Mouse (Mus musculus) 3134 (cell line): ENCODE measurements at regions not wholly inside any gene's neighbourhood (a gene's known extent, or its start where the extent isn't known, plus 50 kb on each side); places are given as distances from the start of the nearest gene placed in this dataset.
"Not testable (repeated sequence)": the region's sequence is repeated elsewhere in the genome, so short reads cannot be mapped to it uniquely, and the experiment has no call there.

Source experiments
- DNase-seq: peaks from one replicate; pipeline ENCODE4 v3.0.0-alpha.2; 2011; ENCODE audit warnings: low spot score; ENCODE audit not compliant: insufficient read length; ENCODE audit errors: extremely low read depth

DNA sequence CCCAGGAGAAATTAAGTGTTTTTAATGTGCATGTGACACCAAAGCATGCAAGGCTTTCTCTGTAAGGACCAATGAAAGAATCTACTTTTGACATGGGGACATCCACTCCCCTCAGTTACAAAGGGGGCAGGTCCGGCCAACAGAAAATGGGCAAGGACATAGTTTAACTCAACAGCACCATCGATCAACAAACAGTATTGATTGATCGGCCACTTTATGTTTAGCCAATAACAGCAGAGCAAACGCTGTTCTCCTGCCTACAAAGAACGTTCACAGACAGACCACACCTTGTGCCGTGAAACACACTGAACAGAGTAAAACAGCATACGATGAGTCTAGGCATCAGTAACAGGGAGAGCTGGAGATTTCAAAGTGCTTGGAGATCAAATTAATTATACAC is 467.7 kb upstream of the Arid1b start:
- no peak for DNase-seq

DNA sequence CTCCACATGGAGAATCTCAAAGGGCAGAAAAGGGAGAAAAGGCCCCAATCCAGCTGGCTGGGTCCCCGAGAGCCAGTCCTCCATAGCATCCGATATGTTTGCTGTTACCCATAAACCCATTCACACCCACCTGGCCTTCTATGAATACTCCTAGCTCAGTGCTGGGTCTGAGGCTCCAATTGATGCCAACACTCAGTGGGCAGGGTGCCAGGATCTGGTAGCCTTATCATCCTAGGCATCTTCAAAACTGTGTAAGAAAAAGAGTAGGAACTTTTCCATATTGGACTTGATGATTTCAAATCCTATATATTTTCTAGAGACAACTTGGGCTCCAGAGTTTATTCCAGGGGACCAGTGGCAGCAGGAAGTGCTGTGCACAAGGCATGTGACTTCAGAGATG is 462.0 kb upstream of the Arid1b start:
- no peak for DNase-seq

DNA sequence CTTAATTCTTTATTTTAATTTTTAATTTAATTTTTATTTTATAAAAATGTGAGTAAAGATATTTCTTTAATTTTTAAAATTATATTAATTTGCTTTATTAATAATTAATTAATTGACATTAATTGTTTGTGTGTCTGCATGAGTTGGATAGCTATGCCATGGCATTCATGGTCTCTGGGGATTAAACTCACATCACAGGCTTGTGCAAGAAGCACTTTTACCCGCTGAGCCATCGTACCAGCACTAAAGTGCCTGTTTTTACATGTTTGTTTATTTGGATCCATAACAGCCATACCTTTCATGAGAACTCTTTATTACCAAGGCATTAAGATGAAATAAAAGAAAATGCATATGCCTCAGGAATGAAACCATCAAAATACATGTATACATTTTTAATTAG is 453.7 kb upstream of the Arid1b start:
- DNase-seq: no peak

DNA sequence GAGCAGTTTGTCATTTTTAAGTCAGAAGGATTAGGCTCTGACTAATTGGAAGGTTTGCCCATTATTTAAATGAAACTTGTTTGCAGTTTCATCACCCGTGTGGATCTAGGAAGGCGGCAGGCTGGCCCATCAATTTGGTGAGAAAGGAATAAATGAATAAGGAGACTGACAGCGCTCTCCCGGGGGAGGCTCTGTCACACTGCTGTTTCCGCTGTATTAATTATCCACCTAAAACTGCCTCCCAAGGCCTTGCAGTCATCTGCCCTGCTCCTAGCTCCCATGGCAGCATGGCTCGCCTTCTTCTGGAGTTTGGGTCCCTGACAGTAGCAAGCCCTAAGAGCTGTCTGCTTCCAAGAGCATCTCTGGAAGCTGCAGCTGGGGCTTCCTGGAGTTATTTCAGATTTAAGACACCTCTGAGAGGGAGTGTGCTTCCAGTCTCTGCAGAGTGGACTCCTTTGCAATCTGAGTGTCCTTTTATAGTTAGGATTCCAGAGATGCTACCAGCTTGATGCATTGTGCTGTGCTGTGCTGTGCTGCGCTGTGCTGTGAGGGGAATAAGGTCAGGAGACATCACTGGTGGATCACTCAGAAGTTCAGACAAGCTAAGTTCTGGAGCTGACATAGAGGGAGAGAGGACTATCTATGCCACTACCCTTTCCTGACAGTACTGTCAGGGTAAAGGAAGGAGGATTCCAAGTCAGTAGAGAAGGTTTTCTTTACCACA is 452.9 kb upstream of the Arid1b start:
- no peak for DNase-seq

DNA sequence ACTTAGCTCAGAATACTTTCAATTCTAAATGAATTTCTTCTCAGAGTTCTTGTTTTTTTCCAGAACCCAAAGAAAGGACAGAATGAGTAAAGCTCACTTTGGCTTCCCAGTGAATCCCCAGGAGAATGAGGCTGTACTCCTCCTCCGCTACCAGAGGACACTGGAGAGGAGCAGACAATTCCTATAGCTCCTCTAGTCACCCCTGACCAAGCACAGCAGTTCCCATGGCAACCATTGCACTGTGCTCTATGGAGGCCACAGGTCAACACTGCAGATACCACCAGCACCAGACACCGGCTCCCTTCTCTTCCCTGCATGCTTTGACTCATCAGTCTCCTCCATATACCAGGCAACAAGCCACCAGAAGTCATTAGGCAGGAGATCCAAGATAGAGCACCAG is 447.6 kb upstream of the Arid1b start:
- DNase-seq: no peak

DNA sequence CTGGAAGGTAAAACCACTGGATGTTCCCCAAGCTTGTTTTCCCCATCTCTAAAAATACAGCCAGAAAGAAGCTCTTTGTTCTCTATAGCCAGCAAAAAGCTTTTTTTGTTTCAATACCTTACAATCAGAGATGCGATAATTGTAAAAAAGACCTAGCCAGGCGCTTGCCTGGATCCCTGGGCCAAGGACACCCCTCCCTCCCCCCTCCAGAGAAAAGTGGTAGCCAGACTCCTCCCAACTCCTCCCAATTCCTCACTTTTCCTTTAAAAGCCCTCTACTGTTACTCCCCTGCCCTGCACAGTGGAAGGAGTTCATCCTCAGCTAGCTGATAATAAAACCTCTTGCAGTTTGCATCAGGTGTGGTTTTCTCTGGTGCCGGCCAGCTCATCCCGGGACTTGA is 441.1 kb upstream of the Arid1b start:
- not testable (repeated sequence) for DNase-seq

DNA sequence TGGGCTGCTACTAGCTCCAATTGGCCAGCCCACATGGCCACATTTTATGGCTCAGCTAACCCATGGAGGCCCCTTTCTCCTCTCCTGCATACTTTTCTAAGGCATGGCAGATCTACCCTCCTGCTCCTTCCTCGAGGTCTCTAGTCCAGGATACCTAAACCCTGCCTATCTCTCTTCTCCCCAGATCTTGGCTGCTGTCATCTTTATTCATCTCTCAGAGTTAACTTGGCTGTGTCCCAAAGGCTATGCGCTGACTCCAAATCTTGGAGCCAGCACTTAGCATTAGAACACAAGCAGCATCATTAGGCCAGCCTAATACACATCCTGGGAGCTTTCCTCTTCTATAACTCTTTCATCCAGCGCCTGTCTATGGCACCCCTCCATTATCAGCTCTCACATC is 430.5 kb upstream of the Arid1b start:
- DNase-seq: no peak

DNA sequence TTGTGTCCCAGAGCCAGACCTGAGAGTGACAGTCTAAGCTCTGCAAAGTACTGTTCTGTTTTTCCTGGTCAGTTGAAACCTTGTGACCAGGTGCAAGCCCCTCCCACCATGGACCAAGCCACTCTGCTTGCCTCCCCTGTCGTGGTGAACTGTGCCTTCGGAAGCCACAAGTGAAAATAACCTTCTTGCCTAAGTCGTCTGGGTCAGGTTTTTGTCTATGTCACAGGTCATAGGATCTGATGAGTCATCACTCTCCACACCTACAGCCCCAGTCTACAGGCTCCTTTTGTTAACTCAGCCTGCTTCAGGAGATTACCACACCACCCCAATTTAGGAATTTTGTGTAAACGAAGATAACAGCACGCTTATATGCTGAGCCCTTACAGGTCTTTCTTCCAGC is 417.2 kb upstream of the Arid1b start:
- no peak for DNase-seq

DNA sequence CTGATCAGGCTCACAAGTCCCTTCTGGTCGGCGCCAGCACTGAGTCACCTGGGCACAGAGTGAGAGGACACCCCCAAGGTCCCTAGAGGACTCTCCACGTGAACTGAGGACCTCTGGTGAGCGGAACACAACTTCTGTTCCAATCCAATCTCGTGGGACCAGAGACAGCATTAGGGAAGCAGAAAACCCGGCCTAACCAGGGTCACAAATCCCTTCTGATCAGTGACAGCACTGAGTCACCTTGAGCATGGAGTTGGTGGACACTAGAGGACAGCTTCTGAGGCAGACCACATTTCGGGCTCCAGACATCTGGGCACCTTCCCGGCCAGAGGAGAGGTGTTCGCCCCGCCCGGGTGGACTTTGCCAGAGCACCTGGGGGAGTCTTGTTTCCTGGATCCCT is 412.3 kb upstream of the Arid1b start:
- no peak for DNase-seq

DNA sequence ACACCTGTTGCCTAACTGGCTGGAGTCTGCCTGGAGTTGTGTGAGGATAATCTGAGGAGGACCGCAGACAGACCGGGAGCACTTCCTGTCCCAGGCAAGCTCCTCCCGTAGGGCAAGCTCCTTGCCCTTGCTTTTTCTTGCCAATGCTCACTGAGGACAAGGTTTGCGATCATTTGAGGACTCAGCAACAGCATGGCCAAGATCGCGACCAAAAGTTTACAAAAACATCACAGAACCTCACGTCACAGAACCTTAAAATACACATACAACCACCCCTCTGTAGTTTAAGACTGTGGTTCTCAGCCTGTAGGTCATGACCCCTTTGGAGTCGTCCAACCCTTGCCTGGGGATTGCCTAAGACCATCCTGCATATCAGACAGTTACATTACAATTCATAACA is 383.7 kb upstream of the Arid1b start:
- no peak for DNase-seq

DNA sequence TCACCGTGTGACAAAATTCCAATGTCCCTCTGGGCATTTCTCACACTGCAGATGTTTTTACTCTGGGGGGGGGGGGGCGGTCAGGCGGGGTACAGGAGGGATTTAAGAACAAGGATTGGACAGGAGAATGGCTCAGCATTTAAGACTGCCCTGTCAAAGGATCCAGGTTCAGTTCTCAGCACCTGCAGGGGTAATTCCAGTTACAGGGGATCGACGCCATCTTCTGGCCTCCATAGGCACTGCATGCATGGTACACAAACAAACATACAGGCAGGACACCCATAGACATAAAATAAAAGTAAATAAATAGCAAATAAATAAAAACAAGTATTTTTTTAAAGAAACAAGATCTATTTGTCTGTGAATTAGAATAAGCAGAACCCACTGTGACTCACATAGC is 383.1 kb upstream of the Arid1b start:
- no peak for DNase-seq

DNA sequence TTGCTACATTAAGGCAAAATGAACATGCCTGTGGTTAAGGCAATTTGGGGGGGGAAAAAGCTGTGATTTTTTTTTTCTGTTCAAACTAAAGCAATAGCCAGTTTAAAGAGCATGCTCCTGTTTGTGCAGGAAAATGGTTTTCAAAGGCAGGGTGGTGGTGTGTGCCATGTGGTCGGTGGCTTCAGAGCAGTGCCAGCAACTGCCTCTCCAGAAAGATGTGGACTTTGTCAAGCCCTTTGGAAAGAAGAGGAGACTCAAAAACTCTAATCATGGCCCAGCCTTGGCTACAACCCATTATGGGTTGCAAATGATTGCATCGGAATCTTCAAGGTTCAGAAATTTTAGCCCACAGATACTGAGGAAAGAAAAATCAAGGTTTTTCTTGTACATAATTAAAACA is 382.4 kb upstream of the Arid1b start:
- no peak for DNase-seq

DNA sequence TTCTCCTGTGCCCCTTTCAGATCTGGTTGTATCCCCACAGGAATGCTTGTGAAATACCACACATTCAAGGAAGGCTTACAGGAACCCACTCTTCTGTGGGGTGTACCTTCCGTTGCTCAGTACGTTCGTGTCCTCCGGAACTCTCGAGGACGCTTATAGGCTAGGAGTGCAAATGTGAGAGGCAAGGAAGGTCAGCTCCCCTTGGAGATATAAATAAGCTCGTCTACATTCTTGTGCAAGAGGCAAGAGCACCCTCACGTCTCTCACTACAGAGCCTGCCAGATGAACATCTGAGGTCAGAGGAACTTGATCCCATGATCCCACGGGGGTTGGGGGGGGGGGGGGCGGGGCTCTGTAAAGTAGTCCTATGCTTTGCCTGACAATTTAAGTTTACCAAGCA is 382.0 kb upstream of the Arid1b start:
- no peak for DNase-seq

DNA sequence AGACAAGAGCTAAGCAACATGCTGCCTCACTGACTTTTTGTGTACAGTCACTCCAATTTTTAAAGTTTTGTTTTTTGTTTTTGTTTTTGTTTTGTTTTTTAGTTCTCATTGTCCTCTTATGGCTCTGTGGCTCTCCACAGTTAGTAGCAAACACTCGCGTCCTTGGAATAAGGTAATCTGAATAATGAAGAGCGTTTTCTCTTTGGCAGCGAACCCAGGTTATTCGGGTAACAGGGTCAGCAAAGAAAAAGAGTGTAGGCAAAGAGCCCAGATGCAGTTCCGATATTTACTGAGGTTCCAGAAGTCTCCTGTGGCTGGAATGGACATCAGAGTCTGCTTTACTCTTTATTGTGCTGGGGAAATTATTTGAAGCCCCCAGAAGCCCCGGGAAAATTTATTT is 381.4 kb upstream of the Arid1b start:
- no peak for DNase-seq

DNA sequence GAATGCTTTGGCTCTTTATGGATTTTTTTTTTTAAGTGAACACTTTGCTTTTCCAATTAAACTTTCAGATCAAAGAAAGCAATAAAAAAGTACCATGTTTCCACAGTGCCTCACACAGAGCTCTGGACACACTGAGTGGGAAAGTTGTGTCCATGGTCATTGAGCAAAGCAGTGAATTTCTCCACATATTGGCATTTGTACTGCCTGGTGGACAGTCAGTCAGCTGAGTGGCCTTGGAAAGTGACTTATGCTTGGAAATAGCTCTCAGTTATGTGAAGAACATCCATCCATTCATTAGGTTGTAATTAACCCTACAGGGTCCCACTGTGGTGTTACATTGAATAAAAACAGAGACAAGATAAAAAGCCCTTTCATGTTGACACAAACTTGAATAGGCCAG is 373.8 kb upstream of the Arid1b start:
- no peak for DNase-seq

DNA sequence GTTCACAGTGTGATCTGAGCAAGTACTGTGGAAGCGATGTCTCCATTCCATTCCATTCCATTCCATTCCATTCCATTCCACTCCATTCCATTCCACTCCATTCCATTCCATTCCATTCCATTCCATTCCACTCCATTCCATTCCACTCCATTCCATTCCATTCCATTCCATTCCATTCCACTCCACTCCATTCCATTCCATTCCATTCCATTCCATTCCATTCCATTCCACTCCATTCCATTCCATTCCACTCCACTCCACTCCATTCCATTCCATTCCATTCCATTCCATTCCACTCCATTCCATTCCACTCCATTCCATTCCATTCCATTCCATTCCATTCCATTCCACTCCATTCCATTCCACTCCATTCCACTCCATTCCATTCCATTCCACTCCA is 368.0 kb upstream of the Arid1b start:
- not testable (repeated sequence) for DNase-seq

DNA sequence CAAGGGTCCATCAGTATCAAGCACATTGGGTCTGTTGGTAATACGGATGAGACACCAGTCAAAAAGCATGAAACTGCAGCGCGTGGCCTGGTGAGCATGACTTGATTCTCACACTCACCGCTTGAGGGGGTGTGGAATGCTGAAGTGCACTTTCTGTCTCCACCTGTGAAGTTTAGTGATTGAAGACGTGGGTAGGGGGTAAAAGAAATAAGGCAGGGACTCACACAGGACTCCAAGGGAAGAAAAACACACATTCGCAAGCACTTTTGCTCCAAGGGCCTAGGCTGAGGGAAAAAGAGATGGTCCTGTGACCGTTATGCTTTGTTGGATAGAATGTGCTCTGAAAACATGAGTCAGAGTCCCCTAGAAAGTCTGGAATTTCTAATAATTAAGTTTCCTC is 366.6 kb upstream of the Arid1b start:
- DNase-seq: no peak

DNA sequence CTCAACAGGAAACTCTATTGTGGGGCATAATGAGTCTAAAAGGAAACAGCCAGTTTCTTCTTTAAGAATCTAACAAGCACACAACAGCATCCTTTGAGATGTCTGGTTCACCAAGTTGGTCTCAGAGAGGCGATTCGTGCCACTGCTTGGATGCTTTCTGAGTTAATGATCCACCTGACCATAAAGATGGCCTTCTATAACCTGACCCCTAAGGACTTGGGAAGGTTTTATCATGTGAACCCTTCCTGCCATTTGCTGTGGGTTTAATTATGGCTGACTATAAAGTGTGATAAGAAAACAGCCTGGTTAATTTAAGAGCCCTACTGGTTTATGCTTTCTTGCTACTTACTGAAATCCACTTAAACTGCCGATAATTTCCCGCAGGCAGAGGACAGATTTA is 363.0 kb upstream of the Arid1b start:
- DNase-seq: no peak

DNA sequence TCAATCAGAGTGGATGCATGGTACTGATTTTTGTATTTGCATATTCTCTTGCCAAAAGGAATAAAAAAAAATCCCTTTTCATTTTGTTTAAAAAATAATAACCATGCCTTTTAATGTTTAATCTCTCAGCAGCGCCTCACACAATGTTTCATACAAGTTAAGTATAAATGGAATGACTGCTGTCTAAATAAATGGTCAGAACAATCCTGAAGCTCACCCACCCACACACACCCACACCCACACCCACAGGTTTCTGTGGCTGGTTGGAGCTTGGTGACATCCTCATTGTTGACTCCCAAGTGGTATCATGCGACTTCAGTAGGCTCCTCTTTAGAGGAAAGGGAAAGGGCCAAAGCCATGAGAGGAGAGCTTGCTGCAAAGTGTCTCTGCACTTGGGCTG is 361.6 kb upstream of the Arid1b start:
- no peak for DNase-seq

DNA sequence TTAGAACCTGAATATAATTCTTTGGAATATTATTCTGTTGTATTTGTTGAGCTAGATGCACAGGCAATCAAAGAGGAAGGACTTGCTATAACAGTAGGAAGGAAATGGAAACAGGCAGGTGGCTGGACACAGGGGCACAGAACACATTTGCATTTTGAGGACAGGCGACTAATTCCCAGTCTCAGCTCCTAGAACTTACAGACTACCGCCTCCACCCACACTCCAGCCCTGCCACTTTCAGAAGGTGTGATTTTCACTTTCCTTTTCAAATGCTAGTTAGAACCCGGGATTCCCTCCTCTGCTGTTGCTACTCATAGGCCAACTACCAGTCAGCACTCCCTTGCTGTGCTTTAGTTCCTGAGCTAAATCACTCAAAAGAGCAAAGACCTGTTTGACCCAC is 360.4 kb upstream of the Arid1b start:
- DNase-seq: no peak

DNA sequence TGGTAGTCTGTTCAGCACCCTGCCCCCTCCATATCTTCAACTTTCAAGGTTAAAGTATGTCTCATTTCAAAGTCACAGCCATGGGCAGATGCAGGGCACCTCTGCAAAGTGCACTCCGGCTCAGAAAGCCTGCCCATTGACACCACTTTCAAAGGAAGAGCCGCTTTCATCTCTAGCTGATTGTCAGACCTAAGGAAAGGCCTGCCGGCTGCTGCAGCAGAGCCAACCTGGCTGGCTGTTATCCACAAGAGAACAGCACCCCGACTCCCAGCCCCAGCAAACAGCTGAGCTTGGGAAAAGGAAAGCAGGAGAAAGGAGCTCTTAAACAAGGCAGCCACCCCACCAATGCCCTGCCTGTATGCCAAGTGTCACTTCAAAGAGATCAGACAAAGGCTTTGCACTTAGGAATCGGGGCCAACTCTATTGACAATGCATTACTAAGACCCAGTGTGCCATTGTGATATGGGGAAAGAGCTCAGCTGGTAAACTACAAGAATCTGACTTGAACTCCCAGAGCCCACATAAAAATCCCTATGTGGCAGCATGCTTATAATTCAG is 357.3 kb upstream of the Arid1b start:
- no peak for DNase-seq

DNA sequence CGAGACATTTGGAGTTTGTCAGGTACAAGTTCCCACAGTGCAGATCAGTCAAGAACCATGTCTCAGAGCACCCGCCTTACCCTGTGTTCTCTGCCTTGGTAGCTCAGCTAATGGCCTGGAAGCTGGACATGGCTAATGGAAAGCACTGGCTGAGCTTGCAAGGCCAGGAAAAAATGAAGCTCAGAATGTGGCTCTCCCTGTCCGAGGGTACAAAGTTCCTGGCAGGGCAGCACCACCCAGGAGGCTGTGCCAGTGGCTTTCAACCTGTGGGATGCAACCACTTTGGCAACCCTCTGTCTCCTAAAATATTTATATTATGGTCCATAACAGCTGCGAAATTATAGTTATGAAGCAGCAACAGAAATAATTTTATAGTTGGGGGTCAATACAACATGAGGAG is 354.6 kb upstream of the Arid1b start:
- DNase-seq: no peak

DNA sequence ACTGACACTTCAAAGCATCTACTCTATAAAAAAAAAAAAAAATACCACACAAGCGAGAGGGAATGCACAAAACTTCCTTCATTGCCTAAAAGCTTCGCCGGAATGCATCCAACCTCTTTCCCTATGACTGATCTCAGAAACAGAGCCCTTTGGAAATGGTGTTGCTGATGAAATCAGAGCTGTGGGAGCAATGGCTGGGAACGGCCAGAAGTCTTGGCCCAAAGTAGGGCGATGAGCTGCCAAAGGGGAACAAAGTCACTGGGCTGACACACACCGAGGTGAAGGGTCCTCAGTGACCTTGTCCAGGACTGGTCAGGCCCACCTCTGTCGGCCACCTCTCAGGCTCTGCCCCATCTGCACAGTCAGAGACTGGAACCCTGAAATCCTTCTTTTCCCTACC is 353.6 kb upstream of the Arid1b start:
- no peak for DNase-seq
